Mouse (Mus musculus) small intestine, adult 2 months (tissue): Measurements from ENCODE around the gene Nf1. TPM values are rescaled to one million over a fixed set of nuclear protein-coding genes. Genes with fewer than 3 reads are reported as not detected.

Experiments
- H3K27ac ChIP-seq: fragments of 200-500 bp; 2 replicates; pipeline ENCODE4 v1.5.1; 2012; ENCODE audit warnings: low read depth, low read length, control low read depth, inconsistent platforms; ENCODE audit not compliant: insufficient read depth
- H3K27me3 ChIP-seq: fragments of 200-500 bp; 2 replicates; pipeline ENCODE4 v1.6.1; 2012; ENCODE audit warnings: mild to moderate bottlenecking, moderate library complexity, low read length, inconsistent platforms; ENCODE audit not compliant: control insufficient read depth, insufficient read depth
- H3K36me3 ChIP-seq: fragments of 200-500 bp; 2 replicates; pipeline ENCODE4 v1.6.1; 2012; ENCODE audit warnings: mild to moderate bottlenecking, low read length, control low read depth, inconsistent platforms; ENCODE audit not compliant: control insufficient read depth, insufficient read depth
- H3K4me1 ChIP-seq: fragments of 200-500 bp; 2 replicates; pipeline ENCODE4 v1.6.1; 2012; ENCODE audit warnings: low read length, inconsistent platforms, mixed read lengths; ENCODE audit not compliant: control insufficient read depth, insufficient read depth, insufficient read length
- H3K4me3 ChIP-seq: fragments of 200-500 bp; 2 replicates; pipeline ENCODE4 v1.5.1; 2012; ENCODE audit warnings: low read depth, mild to moderate bottlenecking, control low read depth, inconsistent platforms, low read length, moderate library complexity
- CTCF ChIP-seq: fragments of 200-500 bp; IDR thresholded peaks from 2 replicates; pipeline ENCODE4 v1.5.1; 2012; ENCODE audit warnings: low read depth, mild to moderate bottlenecking, control low read depth, inconsistent platforms, low read length, moderate library complexity, mixed read lengths; ENCODE audit not compliant: insufficient replicate concordance, insufficient read length; ENCODE audit errors: extremely low read depth
- POLR2A ChIP-seq: fragments of 200-500 bp; IDR thresholded peaks from 2 replicates; pipeline ENCODE4 v1.6.1; 2012; ENCODE audit warnings: low read depth, mild to moderate bottlenecking, control low read depth, inconsistent platforms, low read length, moderate library complexity
- WGBS: fragments of 180-500 bp; shearing (Covaris S2); methylation state at CpG from one replicate; pipeline ENCODE4 v1.1.7; 2018; 5-methylcytosine and 5-hydroxymethylcytosine counted together
- polyA plus RNA-seq: library from polyadenylated mRNA; depleted of rRNA; stranded (reverse); fragments of >200 nt; gene quantifications from 2 replicates; pipeline ENCODE4 v1.2.3, GENCODE M21; 2012

Nf1 gene
- polyA plus RNA-seq, 1 experiment = 7.0 TPM

DNA sequence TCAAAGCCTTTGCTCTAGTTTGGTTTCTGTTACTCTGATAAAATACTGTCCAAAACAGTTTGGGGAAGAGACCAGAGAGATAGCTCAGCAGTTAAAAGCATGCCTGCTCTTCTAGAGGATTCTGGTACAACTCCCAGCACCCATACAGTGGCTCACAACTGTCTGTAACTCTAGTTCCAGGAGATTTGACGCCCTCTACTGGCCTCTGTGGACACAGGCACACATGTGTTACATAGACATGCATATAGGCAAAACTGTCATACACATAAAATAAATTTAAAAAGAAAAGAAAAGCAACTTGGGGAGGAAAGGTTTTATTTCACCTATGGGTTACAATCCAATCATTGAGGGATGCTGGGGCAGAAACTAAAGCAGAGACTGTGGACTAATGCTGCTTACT is 227.5 kb downstream of the Nf1 start:
- no peaks in the 10 kb centered on the region for H3K27me3 ChIP-seq
- peaks cover 48% of the 10 kb centered on the region for H3K36me3 ChIP-seq
- H3K4me1 ChIP-seq = no peaks in the 10 kb centered on the region
- TF ChIP-seq CTCF (no peak), POLR2A (no peak)
- no peak overlapping the region for H3K27ac ChIP-seq
- 62% methylated on average over 1 of the region's 1 CpGs for WGBS
- no peak overlapping the region for H3K4me3 ChIP-seq

DNA sequence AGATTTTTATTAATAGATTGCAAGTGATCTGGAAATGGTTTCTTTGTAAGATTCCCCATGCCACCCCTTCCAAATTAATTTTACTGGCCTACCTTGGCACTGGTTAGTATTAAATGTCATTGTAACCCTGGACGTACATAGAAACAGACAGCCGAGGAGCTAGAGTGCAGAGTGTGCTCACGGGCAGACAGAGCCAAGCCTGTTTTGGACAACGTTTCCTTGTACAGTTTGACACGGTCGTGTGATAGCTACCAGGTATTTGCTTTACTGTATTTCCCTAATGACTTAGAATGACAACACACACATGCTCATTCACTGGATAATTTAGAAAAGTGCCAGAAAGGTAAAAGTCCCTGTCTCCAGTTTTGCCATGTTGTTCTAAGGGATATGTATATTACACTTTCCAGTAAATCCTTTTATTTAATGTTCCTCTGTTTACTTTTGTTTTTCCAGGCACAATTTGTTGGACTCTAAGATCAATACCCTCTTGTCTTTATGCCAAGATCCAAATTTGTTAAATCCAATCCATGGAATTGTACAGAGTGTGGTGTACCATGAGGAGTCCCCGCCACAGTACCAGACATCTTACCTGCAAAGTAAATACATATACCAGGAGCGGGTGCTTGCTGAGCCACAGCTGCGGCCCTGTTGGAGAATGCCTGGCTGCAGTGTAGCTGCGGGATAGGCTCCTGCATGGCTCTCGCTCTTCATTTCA is 228.9 kb downstream of the Nf1 start:
- Histone ChIP-seq H3K27ac (no peak overlapping the region), H3K4me1 (no peaks in the 10 kb centered on the region), H3K36me3 (peaks cover 49% of the 10 kb centered on the region), H3K27me3 (no peaks in the 10 kb centered on the region), H3K4me3 (no peak overlapping the region)
- WGBS = 81% methylated on average over 11 of the region's 11 CpGs
- TF ChIP-seq POLR2A = no peak
- no peak for TF ChIP-seq CTCF

DNA sequence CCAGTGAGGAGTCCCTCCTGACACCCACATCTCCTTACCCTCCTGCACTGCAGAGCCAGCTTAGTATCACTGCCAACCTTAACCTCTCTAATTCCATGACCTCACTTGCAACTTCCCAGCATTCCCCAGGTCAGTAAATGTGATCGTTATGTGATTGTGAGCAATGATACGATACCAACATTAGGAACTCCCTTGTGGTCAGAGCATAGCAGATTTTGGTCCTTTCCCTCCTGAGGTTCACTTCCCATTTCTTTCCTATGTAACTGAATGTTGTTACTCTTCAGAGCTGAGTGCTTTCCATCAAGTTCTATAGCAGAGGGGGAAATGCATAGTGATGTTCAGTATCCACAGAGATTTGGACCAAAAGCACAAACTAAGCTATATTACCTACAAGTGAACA is 230.8 kb downstream of the Nf1 start:
- H3K27ac ChIP-seq = no peak overlapping the region
- WGBS = 87% methylated on average over 2 of the region's 2 CpGs
- no peaks in the 10 kb centered on the region for H3K27me3 ChIP-seq
- H3K4me1 ChIP-seq = no peaks in the 10 kb centered on the region
- H3K4me3 ChIP-seq = no peak overlapping the region
- TF ChIP-seq CTCF (no peak), POLR2A (no peak)
- H3K36me3 ChIP-seq = peaks cover 46% of the 10 kb centered on the region

DNA sequence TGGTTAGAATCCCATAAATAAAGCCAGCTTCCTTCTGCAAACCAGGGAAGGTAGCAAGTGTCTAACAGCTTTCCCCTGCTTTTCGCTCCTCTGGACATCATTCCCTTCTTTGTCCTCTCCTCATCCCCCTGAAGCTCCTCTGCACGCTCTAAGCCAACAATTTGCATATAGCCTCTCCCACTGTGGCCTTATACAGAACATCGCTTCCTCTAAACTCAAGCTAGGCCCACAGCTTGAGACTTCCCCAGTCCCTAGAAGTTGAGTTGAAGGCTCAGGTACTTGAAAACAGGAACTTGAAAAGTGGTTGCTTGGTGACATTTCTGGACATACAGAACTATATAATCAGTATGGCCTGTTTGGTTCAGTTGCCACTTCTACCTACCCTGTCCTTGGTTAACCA is 234.3 kb downstream of the Nf1 start:
- no peak for TF ChIP-seq POLR2A
- TF ChIP-seq CTCF = no peak
- no peak overlapping the region for H3K4me3 ChIP-seq
- no peaks in the 10 kb centered on the region for H3K27me3 ChIP-seq
- no peak overlapping the region for H3K27ac ChIP-seq
- no peaks in the 10 kb centered on the region for H3K4me1 ChIP-seq
- 86% methylated on average over 3 of the region's 3 CpGs for WGBS
- H3K36me3 ChIP-seq = peaks cover 27% of the 10 kb centered on the region

DNA sequence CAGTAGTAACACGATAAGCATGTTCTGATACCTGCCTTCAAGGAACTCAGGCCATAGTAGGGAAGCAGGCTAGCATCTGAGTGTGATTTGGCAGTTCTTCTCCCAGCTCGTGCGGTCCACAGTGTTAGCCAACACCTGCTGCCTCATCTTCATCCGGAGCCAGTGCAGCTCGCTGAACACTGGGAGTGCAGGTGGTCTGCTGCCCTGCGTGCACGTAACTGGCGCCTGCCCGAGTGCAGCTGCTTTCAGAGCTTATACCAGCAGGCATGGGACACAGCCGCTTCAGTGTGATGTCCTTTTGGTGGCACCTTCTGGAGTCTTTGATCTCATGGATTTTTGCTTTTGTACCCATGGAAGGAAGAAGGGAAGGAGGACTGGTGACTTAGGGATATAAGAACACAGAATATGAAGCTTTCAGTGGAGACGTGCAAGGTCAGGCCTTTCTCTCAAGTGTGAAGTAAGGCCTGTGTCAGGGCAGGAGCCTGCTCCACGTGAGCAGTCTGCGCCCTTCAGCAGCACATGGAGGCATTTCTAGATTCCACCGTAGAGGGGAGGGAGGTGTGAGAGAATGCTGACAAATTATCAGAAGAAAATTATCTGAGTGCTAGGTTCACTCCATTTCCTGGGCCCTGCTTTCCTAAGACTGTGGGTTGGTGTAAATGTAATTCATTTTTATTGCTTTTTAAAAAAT is 236.0 kb downstream of the Nf1 start:
- WGBS = 92% methylated on average over 14 of the region's 14 CpGs

DNA sequence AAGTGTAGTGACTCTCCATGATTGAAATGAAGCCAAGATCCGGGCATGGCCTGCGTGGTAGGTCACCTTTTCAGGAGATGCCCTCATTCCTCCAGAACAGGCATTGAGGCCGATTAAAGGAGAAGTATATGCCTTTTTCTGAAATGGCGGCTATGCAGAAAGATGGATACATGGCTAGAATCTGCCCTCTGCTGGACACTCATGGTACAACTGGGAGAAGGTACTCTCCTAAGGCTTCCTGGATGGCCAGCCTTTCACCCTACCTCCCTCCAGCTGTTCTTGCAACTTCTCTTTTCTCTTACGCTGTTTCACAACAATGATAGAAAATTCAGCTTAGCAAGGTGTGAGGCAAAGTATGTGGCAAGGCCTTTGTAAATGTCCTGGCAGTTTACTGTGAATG is 238.2 kb downstream of the Nf1 start:
- H3K4me1 ChIP-seq = no peaks in the 10 kb centered on the region
- H3K4me3 ChIP-seq = no peak overlapping the region
- no peak overlapping the region for H3K27ac ChIP-seq
- no peaks in the 10 kb centered on the region for H3K27me3 ChIP-seq
- TF ChIP-seq POLR2A (no peak), CTCF (peak; percentile 64; the same call in 1 of the 2 replicates)
- WGBS = 45% methylated on average over 5 of the region's 5 CpGs
- H3K36me3 ChIP-seq = peaks cover 8% of the 10 kb centered on the region

More for the DNA sequence above, 236.0 kb downstream of the Nf1 start:
- no peak for TF ChIP-seq CTCF
- no peak for TF ChIP-seq POLR2A
- Histone ChIP-seq H3K27ac (no peak overlapping the region), H3K36me3 (peaks cover 19% of the 10 kb centered on the region), H3K4me1 (no peaks in the 10 kb centered on the region), H3K27me3 (no peaks in the 10 kb centered on the region), H3K4me3 (no peak overlapping the region)

DNA sequence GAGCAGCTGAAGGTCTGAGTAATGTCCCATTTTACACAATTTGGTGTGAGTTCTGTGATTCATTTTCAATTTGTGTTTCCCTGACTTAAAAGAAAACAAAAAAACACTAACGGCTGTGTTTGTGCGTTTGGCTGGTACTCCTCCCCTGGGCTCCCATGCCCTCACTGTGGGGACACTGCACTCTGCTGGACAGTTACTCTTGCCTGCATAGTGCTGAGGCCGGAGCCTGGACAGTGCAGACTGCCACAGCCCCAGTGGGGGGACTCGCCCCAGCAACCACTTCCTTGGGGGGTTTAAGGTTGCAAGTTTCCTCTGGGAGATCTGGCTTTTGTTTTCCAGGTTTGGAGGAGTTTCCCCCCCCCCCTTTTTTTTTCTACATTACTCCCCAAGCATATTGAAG is 241.2 kb downstream of the Nf1 start:
- Histone ChIP-seq H3K4me3 (no peak overlapping the region), H3K27ac (no peak overlapping the region), H3K4me1 (no peaks in the 10 kb centered on the region), H3K36me3 (peaks cover 4% of the 10 kb centered on the region; the same call in 1 of the 2 replicates), H3K27me3 (no peaks in the 10 kb centered on the region)
- WGBS = 69% methylated on average over 4 of the region's 4 CpGs
- TF ChIP-seq POLR2A (no peak), CTCF (no peak)
